Mouse (Mus musculus) erythroblast, adult 5-6 weeks (primary cell): Measurements from ENCODE around the gene Cdc7. TPM values are rescaled to one million over a fixed set of nuclear protein-coding genes. Genes with fewer than 3 reads are reported as not detected.

ENCODE experiments used
- ATAC-seq: replicated peaks from 2 replicates; pipeline ENCODE4 v1.8.0; 2016; ENCODE audit warnings: moderate number of reproducible peaks, mild to moderate bottlenecking, moderate TSS enrichment, inconsistent platforms; ENCODE audit not compliant: poor library complexity, low FRiP score, severe bottlenecking
- total RNA-seq, 2 experiments: library from RNA; stranded (forward) in 1 of 2; stranded (reverse) in 1 of 2; fragments of 150-400 nt in 1 of 2; fragments of 200-764, 138-1000 nt in 1 of 2; gene quantifications; 2 replicates each; pipeline versions ENCODE4 v1.2.3 to v1.2.4; 2015 to 2017; ENCODE audit warnings: low replicate concordance in 2 of 2

Cdc7 gene
- total RNA-seq, 2 experiments from 2014 or later = 10.3 to 11.0 TPM

DNA sequence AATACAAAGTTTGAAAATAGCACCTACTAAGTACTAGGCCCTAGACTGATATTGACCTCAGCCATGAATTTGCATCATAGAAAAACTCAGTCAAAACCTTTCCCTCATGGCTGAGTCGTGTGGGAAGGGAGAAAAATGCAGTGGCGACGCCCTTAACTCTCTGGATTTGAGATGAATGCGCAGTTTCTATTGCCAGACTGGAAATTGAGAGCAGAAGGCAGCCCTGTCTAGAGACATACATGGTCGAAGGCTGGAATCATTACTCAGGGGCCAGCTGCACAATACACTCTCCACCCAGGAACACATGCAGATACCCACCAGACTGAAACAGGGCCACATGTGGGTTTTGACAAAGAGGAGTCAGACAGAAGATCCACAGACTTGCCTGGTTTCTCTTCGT is 55.8 kb downstream of the Cdc7 start:
- no peak for ATAC-seq

DNA sequence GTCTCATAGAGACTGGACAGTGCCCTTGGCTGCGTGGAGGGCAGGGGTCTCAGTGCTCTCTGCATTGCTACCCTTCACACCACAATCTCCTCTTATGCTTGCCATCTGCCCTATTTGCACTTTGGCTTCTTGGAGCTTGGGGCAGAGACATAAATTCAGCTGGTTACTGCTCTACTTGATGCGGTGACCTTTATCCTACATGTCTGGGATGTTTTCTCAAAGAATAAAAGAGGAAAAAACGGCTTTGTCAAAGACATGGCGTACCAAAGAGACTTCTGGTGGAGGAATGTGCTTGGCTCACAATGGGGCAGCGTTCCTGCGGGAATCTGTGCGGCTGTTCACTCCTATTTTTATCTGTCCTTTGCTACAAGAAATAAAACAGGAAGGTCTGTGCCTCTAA is 56.2 kb downstream of the Cdc7 start:
- ATAC-seq = no peak

DNA sequence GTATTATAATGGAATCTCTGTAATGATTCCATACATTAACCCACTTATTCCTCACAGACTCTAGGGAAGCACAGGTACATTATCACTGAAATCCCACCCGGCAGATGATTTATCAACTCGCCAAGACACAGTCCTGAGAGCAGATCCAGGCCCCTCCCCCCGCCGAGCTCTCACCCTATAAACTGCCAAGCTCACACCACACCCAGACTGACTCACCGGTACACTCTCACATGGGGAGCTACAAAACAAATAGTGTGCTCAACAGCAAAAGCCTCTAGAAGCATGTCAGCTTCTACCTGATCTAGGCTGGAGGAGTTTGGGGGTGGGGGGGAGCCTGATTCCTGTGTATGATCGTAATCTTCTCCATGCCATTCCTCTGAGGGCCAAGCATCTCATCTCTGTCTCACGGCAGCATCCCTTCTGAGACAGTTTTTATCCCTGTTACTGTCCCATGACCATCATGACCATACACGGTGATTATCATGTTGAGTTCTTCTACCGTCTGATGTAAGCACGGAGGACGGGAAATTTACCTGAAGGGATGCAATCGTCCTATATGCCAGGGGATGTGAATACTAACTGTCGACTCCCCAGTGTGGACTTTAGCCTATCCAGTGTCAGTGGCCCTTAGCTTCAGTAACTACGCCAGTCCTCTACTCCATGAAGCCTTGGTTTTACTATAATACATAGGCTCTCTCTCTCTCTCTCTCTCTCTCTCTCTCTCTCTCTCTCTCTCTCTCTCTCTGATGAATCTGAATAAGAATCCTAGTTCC is 57.4 kb downstream of the Cdc7 start:
- ATAC-seq = no peak

DNA sequence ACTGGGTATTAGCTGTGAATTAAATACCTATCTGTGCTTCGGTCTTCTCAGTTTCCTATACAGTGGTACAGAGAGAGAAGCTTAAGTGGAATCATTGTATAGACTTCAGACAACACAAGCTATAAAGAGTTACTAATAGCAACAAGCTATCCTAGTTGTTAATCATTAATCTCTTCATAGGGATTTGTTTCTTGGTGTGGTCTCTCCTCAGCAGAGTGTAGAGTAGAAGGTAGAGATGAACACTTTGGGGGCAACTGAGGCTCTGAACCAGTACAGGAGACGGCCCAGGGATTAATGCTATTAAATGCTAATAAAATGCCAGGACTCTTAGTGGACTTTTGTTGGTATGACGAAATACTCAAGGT is 57.9 kb downstream of the Cdc7 start:
- ATAC-seq = no peak

DNA sequence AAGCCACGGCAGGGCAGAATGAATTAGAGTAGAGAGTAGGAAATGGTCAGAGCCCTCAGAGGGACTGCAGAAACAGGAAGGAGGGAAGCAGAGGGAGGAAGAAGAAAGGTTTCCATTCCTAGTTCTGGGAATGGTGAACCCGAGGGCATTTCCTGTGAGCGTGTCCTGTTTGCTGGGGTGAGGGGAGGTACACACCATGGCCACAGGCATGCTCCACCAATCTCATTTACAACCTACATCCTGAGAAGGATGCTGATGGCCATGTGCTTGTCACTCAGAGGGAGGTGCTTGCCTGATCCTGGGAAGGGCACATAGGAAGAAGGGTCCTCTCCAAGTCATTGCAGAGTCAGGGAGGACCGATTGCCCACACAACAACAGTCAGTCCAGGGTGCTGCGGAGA is 59.8 kb downstream of the Cdc7 start:
- no peak for ATAC-seq

DNA sequence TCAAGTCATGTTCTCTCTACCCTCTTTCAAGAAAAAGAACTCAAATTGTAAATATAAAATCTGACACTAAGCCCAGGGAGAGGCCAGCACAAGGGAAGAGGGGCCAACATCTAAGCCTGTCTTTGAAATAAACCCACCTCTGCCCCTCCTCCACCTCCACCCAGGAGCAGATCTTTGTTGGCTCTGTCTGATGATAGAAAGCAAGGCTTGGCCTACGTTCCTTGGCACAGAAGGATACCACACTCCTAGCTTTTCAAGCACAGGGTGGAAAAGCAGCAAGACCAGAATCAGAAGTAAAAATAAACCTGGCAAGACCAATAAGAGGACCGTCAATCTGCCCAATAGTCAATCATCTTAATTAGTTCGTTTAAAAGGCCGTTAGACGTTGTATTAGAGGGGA is 61.2 kb downstream of the Cdc7 start:
- ATAC-seq = no peak

DNA sequence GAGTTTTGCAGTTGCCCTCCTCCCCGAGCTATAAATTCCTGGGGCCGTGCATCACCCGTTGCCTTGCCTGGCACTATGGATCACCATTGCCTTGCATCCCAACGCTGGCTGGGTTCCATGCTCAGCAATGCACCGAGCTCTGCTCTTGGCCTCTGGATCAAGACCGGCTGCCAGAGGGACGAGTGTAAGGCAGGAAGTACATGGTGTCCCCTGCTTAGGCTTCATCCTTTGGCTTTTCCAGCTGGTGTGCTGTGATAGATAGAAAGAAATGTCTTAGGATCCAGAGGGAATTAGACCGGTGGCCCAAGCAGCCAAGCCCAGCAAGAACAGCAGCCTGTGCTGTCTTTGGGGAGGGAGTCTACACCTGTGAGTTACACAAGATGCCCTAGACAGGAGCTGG is 61.7 kb downstream of the Cdc7 start:
- no peak for ATAC-seq

DNA sequence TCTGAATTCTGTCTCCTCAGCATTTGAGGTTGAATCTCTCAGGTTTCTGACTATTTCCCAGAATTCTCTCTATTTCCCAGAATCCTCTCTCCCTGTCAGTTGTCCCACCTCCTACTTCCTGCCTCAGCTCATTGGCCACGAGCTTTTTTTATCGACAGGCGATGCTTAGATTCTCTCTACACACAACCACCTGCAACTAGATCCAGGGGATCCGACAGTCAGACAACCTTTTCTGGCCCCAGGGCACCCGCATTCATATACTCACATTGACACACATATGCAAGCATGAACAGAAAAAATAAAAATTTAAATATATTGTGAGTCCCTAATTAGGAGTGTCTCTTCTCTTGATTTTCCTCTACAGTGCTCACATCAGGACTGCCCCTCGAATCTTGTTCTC is 63.5 kb downstream of the Cdc7 start:
- ATAC-seq = no peak

DNA sequence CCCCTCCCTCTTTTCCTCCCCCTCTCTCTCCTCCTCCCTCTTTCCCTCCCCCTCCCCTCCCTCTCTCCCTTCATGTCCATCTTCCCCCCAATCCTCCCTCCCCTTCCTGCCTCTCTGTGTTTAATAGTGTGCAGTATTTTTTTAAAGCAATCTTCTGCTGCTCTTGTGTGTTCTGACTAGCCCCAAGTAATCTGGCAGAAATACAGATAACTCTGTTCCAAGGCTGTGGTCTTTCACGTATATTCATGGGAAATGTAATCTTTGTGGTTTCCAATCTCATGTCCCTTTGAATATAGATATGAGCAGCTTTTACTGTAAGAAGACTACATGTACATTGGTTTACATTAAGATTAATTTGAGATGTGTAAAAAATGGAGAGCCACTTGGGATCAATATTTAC is 64.4 kb downstream of the Cdc7 start:
- ATAC-seq = no peak

DNA sequence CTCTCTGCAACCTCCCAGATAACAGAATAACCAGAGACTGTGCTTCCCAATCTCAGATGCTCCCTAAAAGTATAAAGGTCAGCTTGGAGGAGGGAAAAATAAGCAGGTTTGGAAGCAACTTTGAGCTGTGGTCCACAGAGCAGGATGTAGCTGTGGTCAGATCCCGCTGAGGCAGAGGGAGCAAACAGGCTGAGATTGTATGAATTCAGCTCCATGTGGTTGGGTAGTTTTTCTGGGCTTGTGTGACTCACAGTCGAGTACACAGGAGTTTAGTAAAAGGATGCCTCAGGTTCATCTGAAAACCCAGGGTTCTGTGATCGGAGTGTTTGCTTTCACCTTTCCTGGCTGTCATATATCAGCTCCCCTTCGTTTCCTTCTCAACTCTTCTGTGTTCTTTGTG is 65.7 kb downstream of the Cdc7 start:
- ATAC-seq = no peak

DNA sequence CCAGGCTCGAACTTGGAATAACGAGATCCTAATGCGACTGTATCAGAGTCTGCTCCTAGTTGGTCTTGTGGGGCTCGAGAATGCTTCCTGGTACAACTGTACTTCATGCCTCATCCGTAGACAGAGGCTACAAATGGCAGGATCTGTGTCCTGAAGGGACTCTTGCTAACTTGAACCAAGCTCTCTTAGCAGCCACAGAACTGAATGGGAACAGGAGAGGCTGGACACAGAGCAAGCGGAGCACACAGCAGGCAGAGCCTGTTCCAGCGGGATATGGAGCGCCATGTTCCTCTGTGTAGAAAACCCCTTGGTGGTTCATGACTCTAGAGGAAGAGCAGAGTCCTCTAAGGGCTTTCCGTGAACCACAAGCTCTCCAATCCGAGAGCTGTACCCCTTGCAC is 66.7 kb downstream of the Cdc7 start:
- no peak for ATAC-seq

Other genes with a start within 250 kb of the Cdc7 start
- gene Hfm1, start 38.0 kb upstream of the Cdc7 start, total RNA-seq (2015; ENCODE audit: low replicate concordance) = not detected in 2 replicates
- gene Hfm1, start 38.0 kb upstream of the Cdc7 start, total RNA-seq (2017; ENCODE audit: low replicate concordance) = 0.60 TPM in 1 of 2 replicates, not detected in the other